Mouse (Mus musculus): ENCODE results near the gene Fshb.

- TF ChIP-seq JUND (IDR thresholded peaks at IDR 0.05; ENCODE audit: low read depth, low read length) (no peak), CTCF (IDR thresholded peaks at IDR 0.05 in 2 of 3, conservative IDR thresholded peaks at IDR 0.05 in 1 of 3; ENCODE audit: control insufficient read depth in 1 of 3, insufficient read depth in 1 of 3, low read depth in 2 of 3, low read length in 3 of 3, poor library complexity in 1 of 3, severe bottlenecking in 1 of 3) (no peak), POLR2A (IDR thresholded peaks at IDR 0.05; ENCODE audit: control insufficient read depth in 1 of 2, insufficient read depth in 1 of 2, low read depth in 1 of 2, low read length in 2 of 2, poor library complexity in 1 of 2) (no peak), HCFC1 (IDR thresholded peaks at IDR 0.05; ENCODE audit: low read depth, low read length) (no peak), SMC3 (IDR thresholded peaks at IDR 0.05; ENCODE audit: low read depth, low read length) (no peak), GATA1 (IDR thresholded peaks at IDR 0.05; ENCODE audit: low read depth, low read length) (no peak), MEF2A (IDR thresholded peaks at IDR 0.05; ENCODE audit: extremely low read depth, insufficient replicate concordance, low read depth, low read length, poor library complexity, severe bottlenecking) (no peak), BHLHE40 (IDR thresholded peaks at IDR 0.05; ENCODE audit: borderline replicate concordance, low read depth, low read length) (no peak), TCF12 (IDR thresholded peaks at IDR 0.05; ENCODE audit: low read depth, low read length) (no peak)
Measured at GRCm38 (mm10) chr2:107024694-107025093, 34.8 kb downstream of the Fshb start.

Data from MEL (cell line).